Mouse (Mus musculus) kidney, embryonic 16.5 days (tissue): Measurements from ENCODE around the gene Gmip. TPM values are rescaled to one million over a fixed set of nuclear protein-coding genes. Genes with fewer than 3 reads are reported as not detected.
A peak's percentile ranks its signal among the peaks of the same experiment; 100 is the strongest.

Source experiments
- ATAC-seq: fragments of 200-750 bp; cut with Nextera tagmentation; 2 replicates; pipeline ENCODE4 v1.8.0; 2017; ENCODE audit warnings: moderate TSS enrichment; ENCODE audit not compliant: low FRiP score, low TSS enrichment
- H3K27ac ChIP-seq: fragments of 300-500 bp; sonication (generic); 2 replicates; pipeline ENCODE4 v1.5.1; 2014; ENCODE audit warnings: low read length
- H3K27me3 ChIP-seq: fragments of 300-500 bp; sonication (generic); 2 replicates; pipeline ENCODE4 v1.6.1; 2014; ENCODE audit warnings: low read length, control low read depth, mixed read lengths; ENCODE audit not compliant: insufficient read depth
- H3K36me3 ChIP-seq: fragments of 300-500 bp; sonication (generic); 2 replicates; pipeline ENCODE4 v1.6.1; 2014; ENCODE audit warnings: low read length, control low read depth, mixed read lengths; ENCODE audit not compliant: insufficient read depth
- H3K4me1 ChIP-seq: fragments of 300-500 bp; sonication (generic); 2 replicates; pipeline ENCODE4 v1.6.1; 2014; ENCODE audit warnings: low read length, control low read depth, mixed read lengths; ENCODE audit not compliant: insufficient read depth
- H3K4me2 ChIP-seq: fragments of 300-500 bp; sonication (generic); replicated peaks from 2 replicates; pipeline ENCODE4 v1.6.1; 2014; ENCODE audit warnings: low read depth, low read length
- H3K4me3 ChIP-seq: fragments of 300-500 bp; sonication (generic); 2 replicates; pipeline ENCODE4 v1.5.1; 2014; ENCODE audit warnings: mild to moderate bottlenecking, low read length
- H3K9ac ChIP-seq: fragments of 300-500 bp; sonication (generic); replicated peaks from 2 replicates; pipeline ENCODE4 v1.6.1; 2014; ENCODE audit warnings: low read length
- H3K9me3 ChIP-seq: fragments of 300-500 bp; sonication (generic); 2 replicates; pipeline ENCODE4 v1.6.1; 2016; ENCODE audit warnings: low read length, control low read depth
- WGBS: fragments of 180-500 bp; shearing (Covaris S2); extraction: QIAGEN DNeasy Blood & Tissue Kit; methylation state at CpG from one replicate; pipeline ENCODE4 v1.1.7; 2014; 5-methylcytosine and 5-hydroxymethylcytosine counted together
- polyA plus RNA-seq: library from polyadenylated mRNA; unstranded; fragments of >200 nt; fragmentation: Nextera tagmentation; extraction: Ambion mirVana; gene quantifications from 2 replicates; pipeline ENCODE4 v1.2.1, GENCODE M21; 2015

Gmip gene
- polyA plus RNA-seq, 1 experiment from 2014 or later = 10.1 TPM

DNA sequence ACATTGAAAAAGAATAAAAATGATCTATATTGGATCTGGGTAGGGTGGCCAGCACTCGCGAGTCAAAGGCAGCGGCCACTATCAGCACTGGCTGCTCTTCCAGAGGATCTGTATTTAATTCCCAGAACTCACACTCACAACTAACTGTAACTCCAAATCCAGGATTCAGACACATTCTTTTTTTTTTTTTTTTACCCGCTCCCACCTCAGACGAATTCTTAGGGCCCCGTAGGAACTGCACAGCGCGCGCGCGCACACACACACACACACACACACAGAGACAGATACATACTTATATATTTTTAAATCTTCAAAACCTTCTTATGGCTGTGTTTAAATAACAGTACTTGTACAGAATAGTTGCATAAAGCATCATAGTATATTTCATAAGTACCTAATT lies 18.1 kb upstream of the Gmip start:
- Histone ChIP-seq H3K27me3 (no peaks in the 10 kb centered on the region), H3K9me3 (no peaks in the 10 kb centered on the region), H3K4me3 (peak overlapping the region; percentile 99), H3K4me1 (peaks cover 23% of the 10 kb centered on the region), H3K9ac (peak overlapping the region; percentile 94), H3K27ac (peak overlapping the region; percentile 92), H3K36me3 (peaks cover 9% of the 10 kb centered on the region; the same call in 1 of the 2 replicates), H3K4me2 (peak overlapping the region; percentile 77)
- ATAC-seq = peak; percentile 39; the same call in 1 of the 2 replicates
- WGBS = 23% methylated on average over 11 of the region's 11 CpGs

DNA sequence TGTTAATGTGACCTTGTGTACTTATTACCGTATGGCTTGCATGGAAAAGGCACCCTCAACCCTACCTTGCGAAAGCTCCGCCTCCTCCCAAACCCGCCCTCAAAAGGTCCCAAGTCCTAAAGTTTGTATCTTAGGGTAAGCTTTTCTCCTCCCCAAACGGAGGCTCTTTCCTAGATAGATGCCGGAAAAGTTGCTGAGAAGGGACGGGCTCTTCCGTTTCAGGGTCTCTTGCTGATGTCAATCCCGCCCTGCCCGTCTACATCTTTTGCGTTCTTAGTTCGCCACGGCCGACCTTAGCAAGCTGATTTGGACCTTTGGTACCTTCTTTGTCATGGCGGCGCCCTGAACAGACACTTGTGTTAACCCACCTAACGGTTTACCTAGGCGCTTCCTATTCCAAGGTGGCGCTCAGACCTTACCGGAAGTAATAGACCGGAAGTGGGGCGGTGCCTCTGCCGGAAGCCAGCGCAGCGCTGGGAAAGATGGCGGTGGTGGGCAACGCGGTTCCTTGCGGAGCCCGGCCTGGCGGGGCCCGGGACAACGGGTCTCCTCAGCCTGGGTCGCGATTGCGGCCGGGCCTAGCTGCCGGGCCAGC lies 17.6 kb upstream of the Gmip start, which contains the start of the genes Atp13a1 and Zfp866:
Atp13a1 (plus strand) TSS at position 391 of the 595 bp plus-strand sequence.
Zfp866 (minus strand) TSS at position 406 of the 595 bp plus-strand sequence.
- H3K4me2 ChIP-seq = peak within 1 kb of the TSS; percentile 77
- H3K27me3 ChIP-seq = no peaks in the 10 kb centered on the region
- H3K36me3 ChIP-seq = peaks cover 9% of the 10 kb centered on the region; the same call in 1 of the 2 replicates
- peak; percentile 96 for ATAC-seq
- peak within 1 kb of the TSS; percentile 94 for H3K9ac ChIP-seq
- H3K9me3 ChIP-seq = no peaks in the 10 kb centered on the region
- peak within 1 kb of the TSS; percentile 99 for H3K4me3 ChIP-seq
- H3K4me1 ChIP-seq = peaks cover 23% of the 10 kb centered on the region
- 0% methylated on average over 38 of the region's 38 CpGs for whole genome bisulfite sequencing
- peak within 1 kb of the TSS; percentile 92 for H3K27ac ChIP-seq

DNA sequence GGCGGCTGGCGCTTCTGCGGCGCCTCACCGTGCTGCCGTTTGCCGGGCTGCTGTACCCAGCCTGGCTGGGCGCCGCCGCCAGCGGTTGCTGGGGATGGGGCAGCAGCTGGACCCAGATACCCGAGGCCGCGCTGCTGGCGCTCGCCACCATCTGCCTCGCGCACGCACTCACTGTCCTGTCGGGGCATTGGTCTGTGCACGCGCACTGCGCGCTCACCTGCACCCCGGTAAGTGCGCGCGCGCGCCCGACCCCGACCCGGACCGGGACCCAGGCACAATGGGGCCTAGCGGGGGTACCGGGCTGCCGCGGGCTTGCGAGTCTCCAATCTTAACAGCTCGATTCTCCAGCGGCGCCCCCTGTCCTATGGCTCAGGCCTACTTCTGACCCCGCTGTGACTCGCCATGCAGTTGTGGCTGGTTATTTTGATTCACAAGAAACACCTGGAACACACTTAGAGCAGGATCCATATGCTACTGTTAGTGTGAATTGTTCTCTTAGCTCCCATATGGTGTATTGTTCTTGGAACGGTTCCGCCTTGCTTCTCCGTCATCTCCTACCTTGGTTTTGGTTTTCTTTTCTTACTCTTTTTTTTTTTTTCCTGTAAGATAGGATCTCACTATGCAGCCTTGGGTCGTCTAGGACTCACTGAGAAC lies 16.9 kb upstream of the Gmip start:
- Histone ChIP-seq H3K27ac (peak overlapping the region; percentile 92; the same call in 1 of the 2 replicates), H3K27me3 (no peaks in the 10 kb centered on the region), H3K9me3 (no peaks in the 10 kb centered on the region), H3K36me3 (peaks cover 14% of the 10 kb centered on the region), H3K4me3 (peak overlapping the region; percentile 99), H3K4me1 (peaks cover 23% of the 10 kb centered on the region), H3K9ac (peak overlapping the region; percentile 94), H3K4me2 (peak overlapping the region; percentile 61)
- WGBS = under 1% methylated on average over 48 of the region's 48 CpGs
- ATAC-seq = peak; percentile 79

DNA sequence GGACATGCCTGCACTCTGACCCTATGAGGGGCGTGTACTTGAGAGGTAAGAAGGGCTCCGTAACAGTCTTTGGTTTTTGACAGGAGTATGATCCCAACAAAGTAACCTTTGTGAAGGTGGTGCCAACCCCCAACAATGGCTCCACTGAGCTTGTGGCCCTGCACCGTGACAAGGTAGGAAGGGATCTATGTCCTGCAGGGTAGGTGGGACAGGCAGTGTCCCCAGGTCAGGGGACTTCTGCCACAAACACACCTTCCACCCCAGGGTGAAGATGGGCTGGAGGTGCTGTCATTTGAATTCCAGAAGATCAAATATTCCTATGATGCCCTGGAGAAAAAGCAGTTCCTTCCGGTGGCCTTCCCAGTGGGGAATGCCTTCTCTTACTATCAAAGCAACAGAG lies 14.8 kb upstream of the Gmip start:
- Histone ChIP-seq H3K4me3 (no peak overlapping the region), H3K9me3 (no peaks in the 10 kb centered on the region), H3K9ac (no peak overlapping the region), H3K27me3 (no peaks in the 10 kb centered on the region), H3K4me2 (no peak overlapping the region), H3K4me1 (peaks cover 23% of the 10 kb centered on the region), H3K27ac (no peak overlapping the region), H3K36me3 (peaks cover 35% of the 10 kb centered on the region)
- ATAC-seq = no peak
- WGBS = 83% methylated on average over 4 of the region's 4 CpGs

DNA sequence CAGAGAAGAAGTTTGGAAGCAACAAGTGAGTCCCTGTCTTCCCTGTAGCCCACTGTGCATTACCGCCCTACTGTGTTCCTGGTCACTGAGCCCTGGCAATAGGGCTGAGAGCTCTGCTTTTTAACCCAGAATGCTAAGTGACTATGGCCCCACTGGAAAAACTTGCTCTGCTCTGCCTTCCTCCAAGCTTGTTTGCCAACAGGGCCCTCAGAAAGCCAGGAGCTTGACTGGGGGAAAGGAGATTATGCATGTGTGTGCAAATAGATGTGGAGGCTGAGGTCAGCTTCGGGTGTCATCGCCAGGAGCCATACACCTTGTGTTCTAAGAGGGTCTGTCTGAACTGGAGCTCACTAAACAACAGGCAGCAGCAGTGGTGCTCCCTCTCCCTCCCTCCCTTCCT lies 14.4 kb upstream of the Gmip start:
- ATAC-seq = no peak
- H3K4me1 ChIP-seq = peaks cover 23% of the 10 kb centered on the region
- no peak overlapping the region for H3K4me2 ChIP-seq
- H3K27me3 ChIP-seq = no peaks in the 10 kb centered on the region
- no peak overlapping the region for H3K27ac ChIP-seq
- H3K9ac ChIP-seq = no peak overlapping the region
- 93% methylated on average over 3 of the region's 3 CpGs for WGBS
- H3K4me3 ChIP-seq = no peak overlapping the region
- no peaks in the 10 kb centered on the region for H3K9me3 ChIP-seq
- peaks cover 40% of the 10 kb centered on the region for H3K36me3 ChIP-seq

DNA sequence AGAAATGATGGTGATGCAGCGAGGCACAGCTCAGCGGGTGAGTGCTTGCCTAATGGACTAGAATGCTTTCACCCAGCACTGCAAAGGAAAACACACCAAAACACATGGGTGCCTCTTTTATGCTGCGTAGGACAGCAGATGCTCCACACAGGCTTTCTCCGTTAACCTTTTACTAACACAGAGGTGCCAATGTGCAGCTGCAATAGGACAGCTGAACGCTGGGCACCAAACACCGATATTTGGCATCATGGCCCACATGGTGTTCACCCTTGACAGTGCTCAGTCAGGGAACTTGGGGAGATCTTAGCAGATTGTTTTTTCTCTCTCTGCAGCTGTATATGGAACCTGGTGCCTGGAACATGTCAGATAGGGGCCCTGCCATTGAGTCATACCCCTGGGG lies 13.6 kb upstream of the Gmip start:
- Histone ChIP-seq H3K4me3 (no peak overlapping the region), H3K4me1 (peaks cover 20% of the 10 kb centered on the region), H3K9ac (no peak overlapping the region), H3K36me3 (peaks cover 47% of the 10 kb centered on the region), H3K9me3 (no peaks in the 10 kb centered on the region), H3K27ac (no peak overlapping the region), H3K4me2 (no peak overlapping the region), H3K27me3 (no peaks in the 10 kb centered on the region)
- no peak for ATAC-seq
- WGBS = 95% methylated on average over 6 of the region's 6 CpGs

DNA sequence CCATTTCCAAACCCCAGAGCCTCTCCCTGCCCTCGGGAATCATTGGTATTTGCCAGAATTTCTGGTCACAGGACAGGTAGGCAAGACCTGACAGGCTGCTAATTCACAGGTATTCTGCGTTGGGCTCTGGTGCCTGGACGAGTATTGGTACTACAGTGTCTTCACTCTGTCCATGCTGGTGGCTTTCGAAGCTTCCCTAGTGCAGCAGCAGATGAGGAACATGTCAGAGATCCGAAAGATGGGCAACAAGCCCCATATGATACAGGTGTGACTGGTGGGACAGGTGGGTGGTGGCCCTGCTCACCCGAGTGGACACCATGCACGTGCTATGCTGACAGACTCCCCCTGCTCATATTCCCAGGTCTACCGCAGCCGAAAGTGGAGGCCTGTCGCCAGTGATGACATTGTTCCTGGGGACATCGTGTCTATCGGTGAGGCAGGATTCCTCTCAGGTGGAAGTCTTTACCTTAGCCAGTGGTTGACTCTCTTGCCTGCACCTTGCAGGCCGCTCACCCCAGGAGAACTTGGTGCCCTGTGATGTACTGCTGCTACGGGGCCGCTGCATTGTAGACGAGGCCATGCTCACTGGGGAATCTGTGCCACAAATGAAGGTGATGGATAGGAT lies 11.6 kb upstream of the Gmip start:
- Histone ChIP-seq H3K4me1 (peaks cover 15% of the 10 kb centered on the region), H3K9ac (no peak overlapping the region), H3K27me3 (no peaks in the 10 kb centered on the region), H3K36me3 (peaks cover 64% of the 10 kb centered on the region), H3K4me2 (no peak overlapping the region), H3K9me3 (no peaks in the 10 kb centered on the region), H3K27ac (no peak overlapping the region), H3K4me3 (no peak overlapping the region)
- no peak for ATAC-seq
- WGBS = 94% methylated on average over 16 of the region's 16 CpGs

DNA sequence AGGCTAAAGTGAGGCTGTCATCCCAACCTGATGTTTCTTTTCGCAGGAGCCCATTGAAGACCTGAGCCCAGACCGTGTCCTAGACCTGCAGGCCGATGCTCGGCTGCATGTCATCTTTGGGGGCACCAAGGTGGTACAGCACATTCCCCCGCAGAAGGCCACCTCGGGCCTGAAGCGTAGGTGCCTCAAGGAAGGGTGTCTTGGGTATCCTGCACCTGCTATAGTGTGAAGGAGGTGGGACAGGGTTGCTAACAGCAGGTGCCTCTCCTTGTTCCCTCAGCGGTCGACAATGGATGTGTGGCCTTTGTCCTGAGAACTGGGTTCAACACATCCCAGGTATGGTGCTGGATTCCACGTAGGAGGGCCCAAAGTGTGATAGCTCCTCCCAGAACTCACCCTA lies 10.8 kb upstream of the Gmip start:
- Histone ChIP-seq H3K36me3 (peaks cover 72% of the 10 kb centered on the region), H3K4me2 (no peak overlapping the region), H3K4me1 (peaks cover 6% of the 10 kb centered on the region), H3K27me3 (no peaks in the 10 kb centered on the region), H3K27ac (no peak overlapping the region), H3K9me3 (no peaks in the 10 kb centered on the region), H3K4me3 (no peak overlapping the region), H3K9ac (no peak overlapping the region)
- no peak for ATAC-seq
- WGBS = 91% methylated on average over 10 of the region's 10 CpGs

DNA sequence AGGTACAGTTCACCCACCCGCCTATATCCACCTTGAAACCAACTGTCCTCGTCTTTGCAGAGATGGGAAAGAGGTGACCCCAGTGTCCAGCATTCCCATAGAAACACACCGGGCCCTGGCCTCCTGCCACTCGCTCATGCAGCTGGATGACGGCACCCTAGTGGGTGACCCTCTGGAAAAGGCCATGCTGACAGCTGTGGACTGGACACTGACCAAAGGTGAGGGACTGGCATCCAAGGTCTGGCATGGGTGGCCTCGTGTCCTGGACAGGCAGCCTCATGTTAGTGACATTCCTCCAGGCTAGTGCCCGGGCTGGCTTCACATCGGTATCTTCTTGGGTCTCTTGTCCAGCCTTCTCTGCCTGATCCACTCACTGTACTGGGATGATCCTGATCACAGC lies 9.2 kb upstream of the Gmip start:
- no peak for ATAC-seq
- Histone ChIP-seq H3K4me1 (no peaks in the 10 kb centered on the region), H3K9ac (no peak overlapping the region), H3K27me3 (no peaks in the 10 kb centered on the region), H3K4me3 (no peak overlapping the region), H3K36me3 (peaks cover 85% of the 10 kb centered on the region), H3K9me3 (no peaks in the 10 kb centered on the region), H3K4me2 (no peak overlapping the region), H3K27ac (no peak overlapping the region)
- WGBS = 92% methylated on average over 8 of the region's 8 CpGs

DNA sequence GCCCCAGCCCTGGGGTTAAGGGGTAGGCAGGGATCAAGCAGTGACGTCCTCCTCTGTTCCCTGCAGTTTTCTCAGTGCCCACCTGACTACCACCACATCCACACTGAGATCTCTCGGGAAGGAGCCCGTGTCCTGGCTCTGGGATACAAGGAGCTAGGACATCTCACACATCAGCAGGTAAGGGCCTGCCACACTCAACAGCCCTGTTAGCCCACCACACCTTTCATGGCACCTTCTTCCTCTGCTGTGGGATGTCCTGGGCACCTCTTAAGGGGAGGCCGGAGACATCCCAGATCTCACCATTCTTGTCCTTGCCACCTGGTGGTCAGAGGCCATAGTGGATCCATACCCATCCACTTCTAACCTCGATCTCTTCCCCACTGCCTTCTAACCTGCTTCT lies 8.5 kb upstream of the Gmip start:
- no peaks in the 10 kb centered on the region for H3K27me3 ChIP-seq
- ATAC-seq = no peak
- no peak overlapping the region for H3K9ac ChIP-seq
- no peak overlapping the region for H3K27ac ChIP-seq
- H3K4me2 ChIP-seq = no peak overlapping the region
- H3K9me3 ChIP-seq = no peaks in the 10 kb centered on the region
- H3K4me1 ChIP-seq = no peaks in the 10 kb centered on the region
- H3K36me3 ChIP-seq = peaks cover 83% of the 10 kb centered on the region
- no peak overlapping the region for H3K4me3 ChIP-seq
- WGBS = 88% methylated on average over 5 of the region's 5 CpGs
